Mouse (Mus musculus): ENCODE results near the gene Atrn.

The Atrn gene

GRCm38 (mm10) chr2:131040854-131041825 is 134.8 kb downstream of the Atrn start:
- DNase-seq (ENCODE audit: low spot score in 2 of 2), result peak; percentile 61 to 72

- no peak for DNase-seq (ENCODE audit: low spot score in 2 of 2)
Measured at GRCm38 (mm10) chr2:131042988-131043387, 136.7 kb downstream of the Atrn start, which contains the start of gene Gfra4. Gene Gfra4, minus strand, starts transcription at chr2:131043088.

GRCm38 (mm10) chr2:131044354-131044852 is 138.1 kb downstream of the Atrn start:
- DNase-seq (ENCODE audit: low spot score in 2 of 2), result no peak

GRCm38 (mm10) chr2:131044989-131045720 is 138.9 kb downstream of the Atrn start:
- no peak for DNase-seq (ENCODE audit: low spot score in 2 of 2)

GRCm38 (mm10) chr2:131046025-131046424 is 139.7 kb downstream of the Atrn start:
- no peak for DNase-seq (ENCODE audit: low spot score in 2 of 2)

GRCm38 (mm10) chr2:131052043-131052442 is 145.7 kb downstream of the Atrn start:
- no peak for DNase-seq (ENCODE audit: low spot score in 2 of 2)

- DNase-seq (ENCODE audit: low spot score in 2 of 2), result no peak
Measured at GRCm38 (mm10) chr2:131052862-131053418, 146.6 kb downstream of the Atrn start.

- DNase-seq (ENCODE audit: low spot score in 2 of 2), result no peak
Measured at GRCm38 (mm10) chr2:131053851-131054645, 147.8 kb downstream of the Atrn start.

- no peak for DNase-seq (ENCODE audit: low spot score in 2 of 2)
Measured at GRCm38 (mm10) chr2:131054646-131055264, 148.5 kb downstream of the Atrn start.

- DNase-seq (ENCODE audit: low spot score in 2 of 2), result no peak
Measured at GRCm38 (mm10) chr2:131055631-131056030, 149.3 kb downstream of the Atrn start.

- DNase-seq (ENCODE audit: low spot score in 2 of 2), result no peak
Measured at GRCm38 (mm10) chr2:131056191-131056590, 149.9 kb downstream of the Atrn start.

GRCm38 (mm10) chr2:131058672-131059071 is 152.4 kb downstream of the Atrn start:
- no peak for DNase-seq (ENCODE audit: low spot score in 2 of 2)

GRCm38 (mm10) chr2:131059377-131059776 is 153.1 kb downstream of the Atrn start:
- DNase-seq (ENCODE audit: low spot score in 2 of 2), result no peak

GRCm38 (mm10) chr2:131059781-131060540 is 153.7 kb downstream of the Atrn start:
- no peak for DNase-seq (ENCODE audit: low spot score in 2 of 2)

GRCm38 (mm10) chr2:131060784-131061183 is 154.5 kb downstream of the Atrn start:
- DNase-seq (ENCODE audit: low spot score in 2 of 2), result no peak

GRCm38 (mm10) chr2:131061607-131062006 is 155.3 kb downstream of the Atrn start:
- DNase-seq (ENCODE audit: low spot score in 2 of 2), result no peak

GRCm38 (mm10) chr2:131063404-131063864 is 157.1 kb downstream of the Atrn start, which contains the start of gene Adam33:
Gene Adam33, minus strand, starts transcription at chr2:131063814.
- DNase-seq (ENCODE audit: low spot score in 2 of 2), result no peak

- DNase-seq (ENCODE audit: low spot score in 2 of 2), result no peak
Measured at GRCm38 (mm10) chr2:131066342-131066741, 160.0 kb downstream of the Atrn start.

GRCm38 (mm10) chr2:131067481-131067880 is 161.2 kb downstream of the Atrn start:
- DNase-seq (ENCODE audit: low spot score in 2 of 2), result no peak

- DNase-seq (ENCODE audit: low spot score in 2 of 2), result no peak
Measured at GRCm38 (mm10) chr2:131072536-131072935, 166.2 kb downstream of the Atrn start.
